Mouse (Mus musculus): ENCODE measurements around the gene Clcn6. TPM values are rescaled to one million over a fixed set of nuclear protein-coding genes. Genes with fewer than 3 reads are reported as not detected.

The Clcn6 gene
- total RNA-seq, 2 experiments from 2014 or later = 11.2 to 13.8 TPM

DNA sequence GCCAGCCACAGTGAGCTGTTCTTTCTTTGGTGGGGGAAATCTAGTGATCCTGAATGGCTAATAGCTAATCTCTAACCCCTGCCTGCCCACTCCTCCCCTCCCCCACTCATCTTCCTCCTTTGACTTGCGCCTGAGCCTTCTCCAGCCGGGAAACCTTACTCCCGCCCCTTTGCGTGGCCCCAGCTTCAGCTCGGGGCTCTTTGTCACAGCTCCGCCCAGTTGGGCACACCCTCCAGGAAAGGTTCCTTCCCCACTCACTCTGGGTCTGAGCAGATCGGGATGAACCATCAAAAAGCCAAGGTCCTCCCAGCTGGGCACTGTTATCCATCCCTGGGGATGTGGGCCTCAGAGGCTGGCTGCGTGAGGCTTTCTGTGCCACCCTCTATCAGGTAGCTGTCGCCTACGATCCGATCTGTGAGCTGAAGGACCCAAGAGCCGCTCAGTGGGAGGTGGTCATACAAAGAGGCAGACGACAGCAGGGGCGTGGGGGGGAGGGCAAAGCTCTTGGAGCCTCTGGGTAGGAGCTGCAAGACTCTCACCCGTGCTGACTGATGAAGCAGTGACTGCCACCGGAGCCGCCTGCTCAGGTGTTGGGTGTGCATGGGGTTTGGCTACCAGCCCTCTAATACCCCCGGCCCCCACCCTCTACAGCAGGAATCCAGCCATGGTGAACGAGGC lies 2.5 kb upstream of the Clcn6 start:
- peak; percentile 72 to 79 for DNase-seq (ENCODE audit: low spot score in 2 of 2)

DNA sequence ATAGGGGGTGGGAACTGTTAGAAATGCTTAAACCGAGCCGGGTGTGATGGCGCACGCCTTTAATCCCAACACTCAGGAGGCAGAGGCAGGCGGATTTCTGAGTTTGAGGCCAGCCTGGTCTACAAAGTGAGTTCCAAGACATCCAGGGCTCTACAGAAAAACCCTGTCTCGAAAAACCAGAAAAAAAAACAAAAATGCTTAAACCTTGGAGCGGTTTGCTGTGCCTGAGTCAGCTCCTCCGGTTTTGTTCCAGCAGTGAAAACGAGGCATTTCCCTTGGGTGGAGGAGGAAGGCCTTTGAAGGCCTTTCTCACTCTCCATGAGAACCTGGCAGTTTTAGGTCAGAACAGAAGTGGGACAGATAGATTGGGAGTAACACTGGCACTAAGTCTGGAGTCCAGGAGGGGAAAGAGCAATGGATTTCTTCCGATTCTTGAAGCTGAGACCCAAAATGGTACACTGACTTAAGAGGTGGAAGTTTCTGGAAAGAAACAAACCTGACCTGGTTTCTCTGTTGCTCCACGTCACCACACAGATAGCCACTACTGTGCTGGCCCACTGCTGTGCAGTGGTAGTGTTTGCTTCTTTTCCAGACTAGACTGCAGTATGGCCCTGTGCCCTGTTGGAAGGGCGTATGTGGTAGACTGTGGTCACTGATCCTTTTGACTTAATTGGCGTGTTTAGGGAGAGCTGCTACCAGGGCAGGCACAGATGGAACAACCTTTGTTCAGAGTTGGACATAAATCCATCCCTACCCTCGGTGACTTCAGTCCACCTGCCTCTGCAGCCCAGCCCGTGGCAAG lies 1.6 kb upstream of the Clcn6 start:
- DNase-seq (ENCODE audit: low spot score in 2 of 2) = no peak

DNA sequence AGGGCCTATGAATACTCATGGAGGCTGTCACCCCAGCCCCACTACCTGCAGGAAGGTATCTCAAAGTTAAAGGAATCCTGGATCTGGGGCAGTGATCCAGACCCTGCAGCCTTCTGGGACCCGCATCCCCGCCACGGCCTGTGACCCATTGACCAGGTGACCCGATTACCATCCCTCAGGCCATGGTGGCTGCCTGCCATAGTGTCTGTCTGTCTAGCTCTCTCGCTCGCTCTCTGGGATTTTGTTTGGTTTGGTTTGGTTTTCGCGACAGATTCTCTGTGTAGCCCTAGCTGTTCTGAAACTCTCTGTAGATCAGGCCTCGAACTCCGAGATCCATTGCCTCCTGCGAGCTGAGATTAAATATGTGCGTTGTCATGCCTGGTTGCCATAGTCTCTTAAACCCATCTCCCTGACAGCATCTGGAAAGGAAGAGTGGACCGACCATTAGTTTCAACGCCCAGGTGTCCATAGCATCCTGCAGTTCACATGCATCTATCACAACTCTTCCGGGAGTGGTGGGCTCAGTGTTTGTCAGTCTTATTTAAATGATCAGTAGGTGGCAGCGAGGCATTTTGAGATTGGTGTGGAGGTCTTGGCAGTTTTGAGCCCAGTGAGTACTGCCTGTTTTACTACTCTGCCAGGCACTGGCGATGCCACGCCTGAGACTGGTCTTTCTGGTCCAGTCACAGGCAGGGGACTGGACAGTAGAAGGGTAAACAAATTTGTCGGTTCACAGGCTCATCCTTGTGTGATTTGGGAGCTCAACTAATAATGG lies 820 bp upstream of the Clcn6 start:
- DNase-seq (ENCODE audit: low spot score in 2 of 2) = no peak

DNA sequence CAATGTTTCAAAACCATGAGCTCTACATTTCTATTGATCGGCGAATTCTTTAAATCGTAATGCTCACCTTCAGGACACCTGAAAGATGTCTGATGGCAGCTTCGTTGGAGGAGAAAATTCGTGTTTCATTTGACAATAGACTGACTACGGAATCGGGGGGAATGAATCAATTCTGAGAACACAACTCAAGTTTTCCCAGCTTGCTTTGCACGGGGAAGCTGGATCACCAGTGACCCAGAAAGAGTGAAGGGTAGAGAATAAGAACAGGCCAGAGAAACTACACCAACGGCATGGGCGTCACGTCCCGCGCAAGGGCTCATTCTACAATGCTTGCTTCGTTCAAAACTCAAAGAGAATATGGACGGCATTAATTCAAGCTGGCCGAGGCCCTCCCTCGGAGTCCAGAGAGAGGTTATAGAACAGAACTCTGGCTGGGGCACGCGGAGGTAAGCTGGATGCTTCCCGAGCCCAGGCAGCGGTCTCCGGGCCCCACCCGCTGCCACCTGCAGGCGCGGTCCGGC lies 482 bp downstream of the Clcn6 start:
- no peak for DNase-seq (ENCODE audit: low spot score in 2 of 2)

DNA sequence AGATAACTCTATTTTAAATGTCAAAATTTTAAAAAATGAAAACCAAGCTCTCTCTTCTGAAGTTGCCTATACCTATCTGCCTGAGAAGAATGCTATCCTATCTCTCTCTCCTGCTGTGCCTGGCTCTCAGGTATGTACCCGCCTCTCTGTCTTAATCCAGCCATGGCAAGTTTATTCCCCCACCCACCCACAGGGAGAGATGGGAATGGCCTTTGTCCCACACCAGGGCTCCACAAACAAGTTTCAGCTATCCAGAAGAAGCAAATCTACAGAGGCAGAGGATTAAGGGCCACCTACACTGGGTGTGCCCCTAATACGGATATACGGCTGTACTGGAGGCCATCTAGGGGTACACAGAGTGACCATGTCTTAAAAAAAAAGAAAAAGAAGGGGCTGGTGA lies 3.2 kb downstream of the Clcn6 start:
- DNase-seq (ENCODE audit: low spot score in 2 of 2) = no peak

DNA sequence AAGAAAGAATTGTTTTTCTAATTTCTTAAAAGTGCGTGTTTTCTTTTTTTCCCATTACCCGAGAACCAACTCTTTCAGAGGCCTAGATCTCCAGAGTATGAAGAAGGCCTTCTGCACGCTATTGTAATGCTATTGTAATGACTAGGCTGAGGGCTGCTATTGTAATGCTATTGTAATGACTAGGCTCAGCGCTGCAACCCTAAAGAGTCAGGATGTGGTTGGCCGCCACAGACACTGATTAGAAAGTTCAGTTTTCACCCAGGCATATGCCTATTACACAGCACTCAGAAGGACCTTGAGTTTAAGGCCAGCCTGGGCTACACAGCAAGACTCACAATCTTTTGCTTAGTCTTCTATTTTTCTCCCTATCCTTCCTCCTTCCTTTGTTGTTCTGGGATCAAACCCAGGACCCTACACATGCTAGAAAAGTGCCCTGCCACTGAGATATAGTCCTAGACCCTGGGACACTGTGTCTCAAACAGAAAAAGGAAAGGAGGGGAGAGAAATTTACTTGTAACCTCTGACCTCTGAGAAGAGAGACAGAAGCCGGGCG lies 4.7 kb downstream of the Clcn6 start:
- no peak for DNase-seq (ENCODE audit: low spot score in 2 of 2)

DNA sequence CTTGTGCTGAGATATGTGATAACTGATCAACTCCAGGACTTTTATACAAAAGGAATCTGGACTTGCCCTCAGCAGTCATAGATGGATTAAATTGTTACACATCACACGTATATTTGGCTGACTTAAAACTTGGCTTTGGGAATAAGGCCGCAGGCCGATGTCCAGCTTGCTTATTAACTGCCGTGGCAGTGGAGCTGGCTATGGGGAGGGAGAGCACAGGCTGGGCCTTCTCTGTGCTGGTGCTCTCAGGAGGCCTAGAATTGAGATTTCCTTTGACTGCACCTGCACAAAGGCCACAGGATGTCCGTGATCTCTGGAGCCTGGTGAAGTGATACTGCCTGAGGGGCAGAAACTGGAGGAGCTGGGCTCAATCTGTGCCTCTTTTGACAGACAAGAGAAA lies 8.1 kb downstream of the Clcn6 start:
- DNase-seq (ENCODE audit: low spot score in 2 of 2) = no peak

DNA sequence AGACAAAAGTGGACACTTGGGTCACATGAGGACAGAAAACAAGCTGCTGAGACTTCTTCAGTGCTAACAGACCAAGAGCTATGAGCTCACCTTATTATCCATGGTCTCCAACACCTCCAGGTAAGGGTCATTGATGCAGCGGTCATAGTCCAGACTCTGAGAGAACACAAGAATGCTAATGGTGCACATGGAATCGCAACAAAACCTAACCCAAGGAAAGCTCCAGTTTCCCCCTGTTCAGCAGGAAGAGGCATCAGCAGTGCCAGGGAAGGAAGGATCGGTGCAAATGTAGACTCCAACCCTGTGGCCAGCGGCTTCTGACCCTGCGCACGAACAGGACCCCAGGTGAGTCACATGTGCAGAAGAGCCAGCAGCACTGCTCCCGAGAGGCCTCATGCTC lies 9.3 kb downstream of the Clcn6 start:
- no peak for DNase-seq (ENCODE audit: low spot score in 2 of 2)

DNA sequence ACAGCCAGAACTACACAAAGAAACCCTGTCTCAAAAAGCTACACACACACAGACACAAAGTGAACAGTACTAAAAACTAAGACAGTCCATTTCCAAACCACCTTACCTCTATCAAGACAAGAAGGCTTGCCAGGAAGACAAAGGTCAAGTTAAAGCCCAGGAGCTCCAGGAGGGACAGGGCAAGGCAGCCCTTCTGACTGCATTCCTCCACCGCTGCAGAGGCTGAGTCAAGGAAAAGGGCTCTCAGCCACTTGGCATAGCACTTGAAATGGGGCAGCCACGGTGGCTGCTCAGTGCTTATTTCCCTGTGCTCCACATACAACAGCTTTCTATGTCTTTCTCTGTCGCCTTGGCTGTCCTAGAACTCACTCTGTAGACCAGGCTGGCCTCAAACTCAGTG lies 14.6 kb downstream of the Clcn6 start:
- no peak for DNase-seq (ENCODE audit: low spot score in 2 of 2)

DNA sequence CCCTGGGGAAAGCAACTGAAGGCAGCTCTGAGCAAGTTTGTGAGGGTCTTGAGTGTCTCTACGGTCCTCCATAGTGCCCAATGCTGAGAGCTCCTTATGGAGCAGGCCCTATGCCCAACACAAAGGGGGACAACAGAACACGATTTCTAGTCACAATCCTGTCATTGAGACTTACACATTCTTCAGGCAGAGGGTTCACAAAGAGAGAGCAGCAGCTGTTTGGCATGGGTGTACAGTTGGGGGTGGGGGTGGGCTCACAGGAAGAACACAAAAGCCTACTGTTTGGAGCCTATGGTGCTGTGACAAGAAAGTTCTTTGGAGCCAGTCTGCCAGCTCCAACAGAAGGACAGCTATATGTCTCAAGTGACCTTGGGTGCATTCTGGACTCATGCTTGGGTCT lies 20.2 kb downstream of the Clcn6 start:
- no peak for DNase-seq (ENCODE audit: low spot score in 2 of 2)

DNA sequence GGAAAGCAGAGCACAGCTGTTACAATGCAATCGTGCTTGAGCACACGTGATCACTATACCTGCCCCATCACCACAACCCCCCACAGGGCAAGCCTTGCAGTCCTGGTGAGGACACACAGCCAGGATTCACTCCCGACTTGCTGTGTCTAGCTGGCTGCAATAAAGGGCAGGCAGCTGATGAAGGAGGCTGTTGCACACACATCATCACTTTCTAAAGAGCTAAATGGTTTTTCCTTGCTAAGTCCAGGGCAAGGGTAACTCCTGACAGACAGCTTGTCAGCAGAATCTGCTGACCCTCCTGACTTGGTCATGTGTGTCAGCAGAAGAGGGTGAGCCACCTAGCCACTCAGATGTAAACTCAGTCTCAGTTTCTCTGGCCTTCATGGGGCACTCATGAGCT lies 21.6 kb downstream of the Clcn6 start:
- no peak for DNase-seq (ENCODE audit: low spot score in 2 of 2)

DNA sequence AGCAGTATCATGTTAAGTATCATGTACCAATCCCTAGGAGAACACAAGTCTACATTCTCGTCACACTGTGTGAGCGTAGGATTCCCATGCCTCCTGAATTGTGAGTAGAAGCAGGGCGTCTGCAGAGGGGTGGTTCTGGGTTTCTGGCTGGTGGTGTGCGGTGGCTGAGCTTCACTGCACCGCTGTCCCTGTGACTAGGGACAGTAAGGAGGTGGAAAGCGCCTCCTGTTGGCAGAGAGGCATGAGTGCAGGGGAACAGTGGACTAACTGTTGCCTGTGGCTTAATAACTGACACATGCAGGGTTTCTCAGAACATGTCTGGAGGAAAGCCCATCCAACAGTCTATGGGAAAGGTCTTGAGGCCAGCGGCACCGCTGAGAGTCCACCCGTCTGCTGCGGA lies 23.2 kb downstream of the Clcn6 start:
- DNase-seq (ENCODE audit: low spot score in 2 of 2) = no peak

DNA sequence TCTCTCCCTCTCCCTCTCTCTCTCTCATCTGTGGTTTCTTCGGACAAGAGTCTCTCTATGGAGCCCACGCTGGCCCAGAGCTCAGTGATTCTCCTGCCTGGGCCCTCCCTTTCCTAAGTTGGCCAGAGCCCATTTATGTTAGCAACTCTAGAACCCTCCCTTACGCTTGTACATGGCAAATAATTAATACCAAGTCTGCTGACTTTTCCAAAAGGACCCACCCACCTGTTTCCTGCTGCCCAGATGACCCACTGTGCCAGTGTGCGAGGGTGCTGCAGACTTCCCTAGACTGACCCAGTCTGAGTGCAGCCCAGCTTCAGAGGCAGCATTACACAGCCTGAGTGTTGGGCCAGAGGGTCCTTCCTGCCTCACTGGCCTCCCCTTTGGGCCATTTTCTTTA lies 26.4 kb downstream of the Clcn6 start:
- no peak for DNase-seq (ENCODE audit: low spot score in 2 of 2)

DNA sequence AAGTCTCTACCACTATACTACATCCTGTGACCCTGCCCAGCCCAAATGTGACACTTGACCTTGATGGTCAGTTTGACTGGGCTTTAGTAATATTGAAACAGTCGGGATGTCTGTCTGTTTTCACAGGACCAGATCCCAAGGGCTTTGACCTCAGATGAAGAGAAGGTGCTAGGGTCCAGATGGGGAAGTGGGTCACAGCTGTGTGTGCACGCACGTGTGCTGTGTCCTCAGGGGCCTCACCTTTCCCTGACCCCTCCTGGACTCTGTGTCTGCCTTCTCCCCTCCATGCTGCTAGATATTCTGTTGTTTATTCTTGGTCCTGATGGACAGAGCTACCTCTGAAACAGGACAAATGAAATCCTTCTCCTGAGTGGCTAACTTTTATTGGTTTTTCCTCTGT lies 27.3 kb downstream of the Clcn6 start:
- no peak for DNase-seq (ENCODE audit: low spot score in 2 of 2)

DNA sequence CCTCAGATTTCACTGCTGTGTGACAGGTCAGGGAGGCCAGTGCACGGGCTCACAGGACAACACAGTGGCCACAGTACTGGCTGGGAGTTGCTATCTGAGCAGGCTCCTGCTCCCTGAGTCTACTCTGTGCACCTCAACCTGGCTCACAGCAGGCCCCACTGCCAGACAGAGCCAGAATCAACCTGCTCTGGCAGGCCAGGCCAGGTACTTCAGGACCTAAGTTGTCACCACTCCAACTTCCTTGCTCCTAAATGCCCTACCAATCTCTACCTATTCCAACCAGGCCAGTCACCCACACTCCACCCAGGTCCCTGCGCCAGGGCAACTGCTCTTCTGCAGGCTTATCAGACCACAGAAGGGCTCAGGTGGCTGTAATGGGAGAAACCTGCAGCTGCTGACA lies 29.0 kb downstream of the Clcn6 start:
- no peak for DNase-seq (ENCODE audit: low spot score in 2 of 2)

DNA sequence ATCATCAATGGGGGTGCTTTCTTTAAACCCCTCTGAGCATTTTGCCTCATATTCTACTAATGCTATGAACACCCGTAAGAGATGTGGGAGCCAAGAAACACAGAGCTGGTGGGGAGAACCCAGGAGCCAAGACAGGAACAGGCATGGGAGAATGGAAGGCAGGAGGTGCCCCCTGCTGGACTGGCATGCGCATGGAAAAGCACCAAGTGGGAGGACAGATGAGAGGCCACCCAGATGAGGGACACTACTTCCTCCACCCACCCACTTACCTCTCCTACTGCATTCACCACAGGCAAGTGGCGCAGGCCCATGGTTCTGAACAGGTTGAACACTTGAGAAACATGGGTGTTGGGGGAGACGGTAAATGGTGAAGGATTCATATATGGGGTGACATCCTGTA lies 30.2 kb downstream of the Clcn6 start:
- DNase-seq (ENCODE audit: low spot score in 2 of 2) = peak; percentile 42 to 55

DNA sequence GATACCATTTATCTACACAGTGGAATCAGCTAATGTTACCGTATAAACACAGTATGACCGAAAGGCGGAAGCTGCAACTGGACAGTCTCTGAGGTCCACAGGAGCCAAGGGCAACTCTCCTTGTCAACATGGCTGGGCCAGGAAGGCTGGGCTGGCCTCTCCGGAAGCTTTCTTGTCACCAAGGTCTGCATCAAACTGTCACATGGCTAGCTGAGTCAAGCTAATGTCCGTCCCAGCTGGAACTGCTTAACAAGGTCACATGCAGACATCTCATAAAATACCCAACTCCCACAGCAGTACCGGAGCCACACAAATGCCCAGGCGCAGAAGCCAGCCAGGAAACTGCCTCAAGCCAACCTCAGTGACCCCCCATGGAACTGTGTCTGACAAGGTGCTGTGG lies 34.3 kb downstream of the Clcn6 start:
- DNase-seq (ENCODE audit: low spot score in 2 of 2) = peak in 1 of 2 experiments; percentile 35

DNA sequence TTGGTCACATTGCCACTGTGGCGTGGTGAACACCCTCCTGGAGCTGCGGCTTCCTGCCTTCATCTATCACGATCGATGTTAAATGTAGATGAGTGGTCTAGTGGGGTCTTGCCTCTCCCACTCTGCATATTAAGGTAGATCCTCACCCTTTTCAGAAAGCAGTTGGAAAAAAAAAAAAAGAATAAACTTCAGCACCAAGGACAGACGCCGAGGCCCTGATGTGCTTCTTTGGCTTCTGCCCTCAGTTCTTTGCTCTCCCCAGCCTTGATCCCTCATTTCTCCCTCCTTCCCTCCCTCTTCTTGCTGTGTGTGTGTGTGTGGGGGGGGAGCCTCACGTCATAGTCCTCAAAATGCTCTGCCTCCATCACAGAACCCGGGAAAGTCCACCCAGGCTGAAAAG lies 36.8 kb downstream of the Clcn6 start:
- DNase-seq (ENCODE audit: low spot score in 2 of 2) = no peak

DNA sequence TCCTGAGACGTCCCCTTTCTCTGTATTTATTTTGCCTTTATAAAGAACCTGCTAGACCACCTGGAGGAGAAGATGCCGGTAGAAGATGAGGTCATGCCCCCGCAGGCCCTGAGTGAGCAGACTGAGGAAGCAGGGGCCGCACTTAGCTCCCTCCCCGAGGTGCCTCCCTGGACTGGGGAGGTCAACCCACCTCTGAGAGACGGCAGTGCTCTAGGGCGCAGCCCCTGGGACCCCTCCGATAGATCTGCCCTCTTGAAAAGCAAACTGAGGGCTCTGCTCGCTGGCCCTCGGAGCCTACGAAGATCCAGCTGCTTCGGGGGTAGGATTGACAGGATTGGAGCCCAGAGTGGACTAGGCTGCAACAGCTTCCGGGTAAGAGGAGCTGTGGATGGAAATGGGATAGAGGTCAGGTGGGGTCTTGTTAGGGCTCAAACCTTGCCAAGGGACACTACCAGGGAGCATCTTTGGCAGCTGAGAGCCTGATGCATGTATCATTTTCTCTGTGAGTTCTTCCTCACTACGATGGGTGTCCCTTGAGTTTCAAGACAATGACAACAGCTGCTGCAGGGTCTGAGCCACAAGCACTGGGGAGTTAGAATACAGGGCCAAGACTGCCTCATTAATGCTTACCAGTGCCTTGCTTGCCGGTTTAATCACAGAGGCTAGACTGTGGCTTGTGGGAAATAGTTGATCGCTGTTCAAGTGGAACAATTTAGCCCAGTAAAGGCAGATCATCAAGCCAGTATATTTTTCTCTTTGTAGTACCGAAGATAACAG lies 37.4 kb downstream of the Clcn6 start:
- DNase-seq (ENCODE audit: low spot score in 2 of 2) = no peak

DNA sequence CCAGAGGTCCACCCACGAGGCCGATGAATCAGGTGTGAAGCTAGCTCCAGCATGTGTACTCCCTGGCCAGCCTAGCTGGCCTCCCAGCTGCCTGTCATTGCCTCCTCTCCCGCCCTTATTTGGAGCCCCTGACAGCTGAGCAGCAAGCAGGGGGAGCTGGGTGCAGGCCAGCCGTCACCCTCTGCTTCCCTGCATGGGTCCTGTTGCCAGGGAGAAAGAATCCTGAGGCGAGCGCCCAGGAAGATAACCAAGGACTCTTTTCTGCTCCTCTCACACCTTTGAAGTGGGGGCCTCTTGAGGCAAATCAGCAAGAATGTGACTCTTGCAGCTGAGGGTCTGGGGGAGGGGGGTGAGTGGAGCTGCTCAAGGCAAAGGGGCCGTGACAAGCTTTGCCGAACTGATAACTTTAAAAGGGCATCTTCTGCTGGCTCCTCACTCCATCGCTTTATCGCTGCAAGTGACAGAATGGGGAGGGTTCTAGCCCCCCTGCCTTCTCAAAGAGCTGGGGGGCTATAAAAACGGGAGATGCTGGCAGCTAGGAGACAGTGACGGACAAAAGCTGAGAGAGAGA lies 38.3 kb downstream of the Clcn6 start, which contains the start of gene Nppa:
TSS of gene Nppa (plus strand) at position 521 of the 571 bp plus-strand sequence.
- DNase-seq (ENCODE audit: low spot score in 2 of 2) = no peak
